Mouse (Mus musculus): ENCODE data around the gene Fggy. TPM values are rescaled to one million over a fixed set of nuclear protein-coding genes. Genes with fewer than 3 reads are reported as not detected.

Fggy gene
- polyA plus RNA-seq, 2 experiments: 14.9 to 19.3 TPM

DNA sequence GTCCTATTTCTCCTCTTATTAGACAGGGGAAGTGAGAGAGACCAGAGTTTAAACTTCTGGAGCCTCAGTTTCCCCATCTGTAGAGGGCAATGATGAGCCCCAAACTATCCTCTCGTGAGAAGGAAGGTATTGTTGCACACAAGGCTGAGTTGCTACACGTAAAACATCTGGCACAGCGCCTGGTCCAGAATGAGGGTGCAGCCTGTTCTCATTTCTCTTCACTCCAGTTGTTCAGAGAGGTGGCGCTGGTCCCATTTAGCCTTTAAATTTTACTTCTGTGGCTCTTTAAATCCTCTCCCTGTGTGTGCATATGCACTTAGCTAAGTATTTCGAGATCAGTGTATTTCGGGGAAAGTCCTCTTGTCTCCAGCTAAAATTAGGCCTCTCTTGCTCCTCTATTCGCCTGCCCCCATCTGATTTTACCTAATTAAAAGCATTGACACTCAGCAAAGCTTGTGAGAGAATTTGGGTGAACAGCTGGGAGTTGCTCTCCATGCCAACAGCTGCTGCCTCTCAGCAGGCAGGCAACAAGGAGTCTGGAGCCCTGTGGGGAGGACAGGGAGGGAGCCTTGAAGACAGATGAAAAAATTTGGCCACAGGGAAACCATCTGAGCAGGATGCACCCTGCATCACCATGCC lies 340.0 kb downstream of the Fggy start:
- H3K4me2 ChIP-seq (ENCODE audit: low read depth): no peak overlapping the region
- no peaks in the 10 kb centered on the region for H3K9me3 ChIP-seq (ENCODE audit: control insufficient read depth, low read length)
- H3K9ac ChIP-seq (replicated peaks): no peak overlapping the region
- TF ChIP-seq EP300 (IDR thresholded peaks at IDR 0.05; ENCODE audit: low read depth) (no peak), CTCF (IDR thresholded peaks at IDR 0.05; ENCODE audit: low read depth) (no peak)
- WGBS (ENCODE audit: insufficient replicate concordance): 66% methylated on average over 7 of the region's 7 CpGs
- no peaks in the 10 kb centered on the region for H3K4me1 ChIP-seq (replicated peaks; ENCODE audit: control insufficient read depth in 2 of 2, insufficient read depth in 2 of 2, low read length in 1 of 2)
- no peak overlapping the region for H3K4me3 ChIP-seq (ENCODE audit: insufficient read depth in 1 of 2, low read depth in 2 of 2, low read length in 2 of 2)
- no peaks in the 10 kb centered on the region for H3K27me3 ChIP-seq (ENCODE audit: control insufficient read depth, insufficient read depth, low read length)
- DNase-seq (ENCODE audit: low read depth in 3 of 3, low spot score in 3 of 3) (no peak), ATAC-seq (ENCODE audit: insufficient read depth) (no peak)
- H3K36me3 ChIP-seq (replicated peaks; ENCODE audit: control insufficient read depth, insufficient read depth, low read depth): no peaks in the 10 kb centered on the region
- no peak overlapping the region for H3K27ac ChIP-seq

DNA sequence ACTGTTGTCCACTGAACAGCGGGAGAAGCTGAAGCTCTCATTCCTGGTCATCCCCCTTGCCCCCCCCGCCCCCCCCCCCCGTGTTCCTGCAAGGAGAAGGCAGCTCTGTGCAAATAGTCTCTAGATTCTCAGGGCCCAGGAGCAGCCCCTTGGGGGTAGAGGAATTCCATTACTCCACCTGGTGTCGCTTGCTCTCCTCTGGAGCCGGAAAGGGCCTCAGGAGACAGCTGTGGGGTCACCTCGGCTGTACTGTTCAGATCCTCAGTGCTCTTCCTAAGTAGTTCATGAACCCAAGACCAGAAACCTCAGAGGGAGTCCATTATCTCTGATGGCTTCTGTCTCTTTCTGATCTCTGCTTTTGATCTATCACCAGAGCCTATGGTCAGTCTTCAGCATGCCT lies 341.4 kb downstream of the Fggy start:
- DNase-seq (ENCODE audit: low read depth in 3 of 3, low spot score in 3 of 3): no peak
- no peaks in the 10 kb centered on the region for H3K9me3 ChIP-seq (ENCODE audit: control insufficient read depth, low read length)
- H3K4me1 ChIP-seq (replicated peaks; ENCODE audit: control insufficient read depth in 2 of 2, insufficient read depth in 2 of 2, low read length in 1 of 2): no peaks in the 10 kb centered on the region
- H3K27me3 ChIP-seq (ENCODE audit: control insufficient read depth, insufficient read depth, low read length): no peaks in the 10 kb centered on the region
- WGBS (ENCODE audit: insufficient replicate concordance): 53% methylated on average over 6 of the region's 6 CpGs
- no peak overlapping the region for H3K4me3 ChIP-seq (ENCODE audit: insufficient read depth in 1 of 2, low read depth in 2 of 2, low read length in 2 of 2)
- TF ChIP-seq CTCF (IDR thresholded peaks at IDR 0.05; ENCODE audit: low read depth) (no peak), EP300 (IDR thresholded peaks at IDR 0.05; ENCODE audit: low read depth) (no peak)
- no peak overlapping the region for H3K4me2 ChIP-seq (ENCODE audit: low read depth)
- ATAC-seq (ENCODE audit: insufficient read depth): no peak
- no peak overlapping the region for H3K27ac ChIP-seq
- no peaks in the 10 kb centered on the region for H3K36me3 ChIP-seq (replicated peaks; ENCODE audit: control insufficient read depth, insufficient read depth, low read depth)
- H3K9ac ChIP-seq (replicated peaks): no peak overlapping the region

DNA sequence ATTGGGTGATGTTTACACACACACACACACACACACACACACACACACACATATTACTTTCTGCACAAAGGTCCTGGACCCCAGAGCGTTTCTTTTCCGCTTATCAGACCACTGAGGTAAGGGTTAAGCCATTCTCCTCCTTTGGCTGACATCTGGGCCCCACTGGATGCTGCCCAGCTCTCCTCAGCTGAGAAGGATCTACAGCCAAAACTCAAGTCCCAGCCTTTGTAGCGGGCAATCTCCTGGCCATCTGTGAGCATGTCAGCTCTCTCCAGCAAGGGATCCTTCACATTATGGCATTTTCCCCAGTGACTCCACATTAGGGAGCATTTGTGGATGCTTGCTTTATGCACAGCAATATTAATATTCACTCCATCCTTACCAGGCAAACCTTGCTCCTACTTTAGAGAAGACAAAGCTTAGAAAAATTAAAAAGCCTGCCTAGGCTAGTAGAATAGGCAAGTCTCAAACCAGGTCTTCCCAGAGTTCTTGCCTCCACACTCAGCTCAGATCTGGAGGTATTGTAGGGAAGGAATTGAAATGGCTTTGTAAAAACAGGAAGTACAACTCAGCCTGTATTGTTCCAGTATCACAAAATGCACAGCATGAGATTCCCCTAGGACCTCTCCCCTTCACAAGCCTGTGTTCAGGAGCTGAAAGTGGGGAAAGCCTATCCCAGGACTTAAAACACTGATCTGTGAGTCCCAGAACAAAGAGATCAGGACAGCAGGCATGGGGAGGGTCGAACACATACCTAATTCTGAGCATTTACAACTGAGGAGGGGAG lies 342.8 kb downstream of the Fggy start:
- Histone ChIP-seq H3K9ac (replicated peaks) (no peak overlapping the region), H3K27ac (no peak overlapping the region), H3K9me3 (ENCODE audit: control insufficient read depth, low read length) (no peaks in the 10 kb centered on the region), H3K27me3 (ENCODE audit: control insufficient read depth, insufficient read depth, low read length) (no peaks in the 10 kb centered on the region), H3K4me1 (replicated peaks; ENCODE audit: control insufficient read depth in 2 of 2, insufficient read depth in 2 of 2, low read length in 1 of 2) (no peaks in the 10 kb centered on the region), H3K36me3 (replicated peaks; ENCODE audit: control insufficient read depth, insufficient read depth, low read depth) (no peaks in the 10 kb centered on the region), H3K4me2 (ENCODE audit: low read depth) (no peak overlapping the region), H3K4me3 (ENCODE audit: insufficient read depth in 1 of 2, low read depth in 2 of 2, low read length in 2 of 2) (no peak overlapping the region)
- 48% methylated on average over 4 of the region's 4 CpGs for WGBS (ENCODE audit: insufficient replicate concordance)
- DNase-seq (ENCODE audit: low read depth in 3 of 3, low spot score in 3 of 3) (no peak), ATAC-seq (ENCODE audit: insufficient read depth) (no peak)
- TF ChIP-seq CTCF (IDR thresholded peaks at IDR 0.05; ENCODE audit: low read depth) (no peak), EP300 (IDR thresholded peaks at IDR 0.05; ENCODE audit: low read depth) (no peak)

DNA sequence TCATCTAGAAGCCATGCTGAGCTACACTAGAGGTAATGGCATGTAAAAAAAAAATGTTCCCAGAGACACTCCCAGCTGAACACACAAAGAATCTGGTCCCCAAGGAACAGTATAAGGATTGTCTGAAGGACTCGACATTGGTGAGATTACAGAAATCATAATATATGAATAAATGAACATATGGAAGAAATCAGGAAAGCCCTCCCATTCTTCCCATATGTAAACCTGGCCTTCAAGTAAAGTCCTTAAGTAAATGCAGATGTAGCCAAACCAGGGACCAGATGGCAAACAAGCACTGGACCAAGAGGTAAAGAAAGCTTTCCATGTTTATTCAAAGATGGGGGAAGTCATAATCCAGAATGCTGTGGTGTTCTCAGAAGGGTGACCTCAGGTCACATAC lies 343.5 kb downstream of the Fggy start:
- TF ChIP-seq CTCF (IDR thresholded peaks at IDR 0.05; ENCODE audit: low read depth) (no peak), EP300 (IDR thresholded peaks at IDR 0.05; ENCODE audit: low read depth) (no peak)
- Histone ChIP-seq H3K9me3 (ENCODE audit: control insufficient read depth, low read length) (no peaks in the 10 kb centered on the region), H3K4me2 (ENCODE audit: low read depth) (no peak overlapping the region), H3K27me3 (ENCODE audit: control insufficient read depth, insufficient read depth, low read length) (no peaks in the 10 kb centered on the region), H3K9ac (replicated peaks) (no peak overlapping the region), H3K4me1 (replicated peaks; ENCODE audit: control insufficient read depth in 2 of 2, insufficient read depth in 2 of 2, low read length in 1 of 2) (no peaks in the 10 kb centered on the region), H3K36me3 (replicated peaks; ENCODE audit: control insufficient read depth, insufficient read depth, low read depth) (no peaks in the 10 kb centered on the region), H3K4me3 (ENCODE audit: insufficient read depth in 1 of 2, low read depth in 2 of 2, low read length in 2 of 2) (no peak overlapping the region), H3K27ac (no peak overlapping the region)
- 35% methylated on average over 1 of the region's 1 CpGs for WGBS (ENCODE audit: insufficient replicate concordance)
- DNase-seq (ENCODE audit: low read depth in 3 of 3, low spot score in 3 of 3) (no peak), ATAC-seq (ENCODE audit: insufficient read depth) (no peak)

DNA sequence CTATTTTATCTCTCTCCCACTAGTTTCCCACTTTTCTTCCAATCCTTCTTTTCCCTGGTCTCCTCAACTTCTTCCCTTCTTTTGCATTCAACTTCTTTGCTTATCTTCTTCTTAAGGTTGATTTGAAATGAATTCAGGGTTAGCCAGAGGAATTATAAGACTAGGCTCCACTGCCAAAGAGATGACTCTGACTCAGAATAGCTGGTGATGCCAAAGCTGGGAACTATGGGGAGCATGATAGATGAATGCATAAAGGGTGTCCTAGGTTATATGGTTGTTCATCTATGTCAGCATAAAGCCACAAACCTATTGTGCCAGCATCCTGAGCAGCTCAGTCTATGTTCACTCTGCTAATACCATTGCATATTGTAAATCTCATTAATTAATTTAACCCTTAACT lies 348.8 kb downstream of the Fggy start:
- H3K4me2 ChIP-seq (ENCODE audit: low read depth): no peak overlapping the region
- H3K27me3 ChIP-seq (ENCODE audit: control insufficient read depth, insufficient read depth, low read length): no peaks in the 10 kb centered on the region
- DNase-seq (ENCODE audit: low read depth in 3 of 3, low spot score in 3 of 3): no peak
- no peaks in the 10 kb centered on the region; a peak in 1 of 4 replicates for H3K4me1 ChIP-seq (replicated peaks; ENCODE audit: control insufficient read depth in 2 of 2, insufficient read depth in 2 of 2, low read length in 1 of 2)
- no peak overlapping the region for H3K4me3 ChIP-seq (ENCODE audit: insufficient read depth in 1 of 2, low read depth in 2 of 2, low read length in 2 of 2)
- TF ChIP-seq EP300 (IDR thresholded peaks at IDR 0.05; ENCODE audit: low read depth) (no peak), CTCF (IDR thresholded peaks at IDR 0.05; ENCODE audit: low read depth) (no peak)
- no peaks in the 10 kb centered on the region for H3K36me3 ChIP-seq (replicated peaks; ENCODE audit: control insufficient read depth, insufficient read depth, low read depth)
- ATAC-seq (ENCODE audit: insufficient read depth): no peak
- H3K9ac ChIP-seq (replicated peaks): no peak overlapping the region
- no peaks in the 10 kb centered on the region for H3K9me3 ChIP-seq (ENCODE audit: control insufficient read depth, low read length)
- no peak overlapping the region for H3K27ac ChIP-seq

Measured in liver, embryonic 14.5 days (tissue).